Mouse (Mus musculus) embryonic stem cell, embryonic (primary cell): ENCODE measurements around the gene Spink2.
"Not testable (repeated sequence)": the region's sequence is repeated elsewhere in the genome, so short reads cannot be mapped to it uniquely, and the experiment has no call there.

Source experiments
- CTCF ChIA-PET, 4 experiments: fragments of 300-600 bp in 2 of 4; fragments of 350-600 bp in 2 of 4; sonication (Branson Sonifier 250); formaldehyde crosslinking; loops; one replicate each; lab custom pipeline; 2022; ENCODE audit warnings: inconsistent platforms in 2 of 4; lab: Charles Lee
- POLR2A ChIA-PET, 4 experiments: fragments of 300-600 bp in 2 of 4; fragments of 350-600 bp in 2 of 4; sonication (Branson Sonifier 250); formaldehyde crosslinking; loops; one replicate each; lab custom pipeline; 2022; ENCODE audit warnings: antibody characterized with exemption in 4 of 4, inconsistent platforms in 1 of 4; lab: Charles Lee

Spink2 gene

GRCm38 (mm10) chr5:77228986-77229385 is 17.7 kb upstream of the Spink2 start:
- ChIA-PET CTCF (interaction anchor here in 2 of 4 experiments (0.6 to 1.5 kb wide), 3 partner anchors 27 to 51 kb away, joined by 3 to 4 read pairs (median 3); no protein-coding TSS in a partner anchor), POLR2A (interaction anchor here in 2 of 4 experiments (0.7 to 2.2 kb wide), 10 partner anchors 10 to 278 kb away, joined by 3 to 11 read pairs (median 4); partner anchors contain the start of genes Paics (in 1 of the 2), Ppat (in 1 of the 2) and Rest (in 1 of the 2))

GRCm38 (mm10) chr5:77223043-77223975 is 12.0 kb upstream of the Spink2 start:
- CTCF ChIA-PET = interaction anchor here (0.6 to 2.6 kb wide), 56 partner anchors 9 to 1352 kb away, joined by 3 to 27 read pairs (median 4); partner anchors contain the start of gene Arl9 (in 1 of the 4)

GRCm38 (mm10) chr5:77217724-77218123 is 6.5 kb upstream of the Spink2 start:
- POLR2A ChIA-PET = no interaction called here
- CTCF ChIA-PET = interaction anchor here in 2 of 4 experiments (0.5 to 0.8 kb wide), 2 partner anchors 25 to 97 kb away, joined by 3 to 6 read pairs; no protein-coding TSS in a partner anchor

More at GRCm38 (mm10) chr5:77223043-77223975, 12.0 kb upstream of the Spink2 start:
- POLR2A ChIA-PET = interaction anchor here in 3 of 4 experiments (0.6 to 2.0 kb wide), 15 partner anchors 9 to 633 kb away, joined by 3 to 9 read pairs (median 3); partner anchors contain the start of gene Rest (in 1 of the 3)

GRCm38 (mm10) chr5:77217211-77217610 is 5.9 kb upstream of the Spink2 start:
- POLR2A ChIA-PET = no interaction called here
- CTCF ChIA-PET = interaction anchor here in 1 of 4 experiments (0.8 kb wide), 1 partner anchor 24 kb away, joined by 3 read pairs; no protein-coding TSS in a partner anchor

GRCm38 (mm10) chr5:77206134-77206533 is 5.1 kb downstream of the Spink2 start:
- CTCF ChIA-PET = interaction anchor here in 3 of 4 experiments (0.5 to 1.1 kb wide), 5 partner anchors 12 to 521 kb away, joined by 3 to 4 read pairs (median 3); no protein-coding TSS in a partner anchor
- POLR2A ChIA-PET = no interaction called here

GRCm38 (mm10) chr5:77202238-77202637 is 9.0 kb downstream of the Spink2 start:
- ChIA-PET POLR2A (no interaction called here), CTCF (interaction anchor here in 2 of 4 experiments (1.2 to 1.4 kb wide), 3 partner anchors 8 to 32 kb away, joined by 3 to 7 read pairs (median 4); no protein-coding TSS in a partner anchor)

GRCm38 (mm10) chr5:77200695-77201094 is 10.6 kb downstream of the Spink2 start:
- POLR2A ChIA-PET = interaction anchor here in 2 of 4 experiments (0.7 to 2.0 kb wide), 3 partner anchors 13 to 80 kb away, joined by 3 to 5 read pairs (median 3); no protein-coding TSS in a partner anchor
- CTCF ChIA-PET = interaction anchor here in 1 of 4 experiments (1.0 kb wide), 1 partner anchor 112 kb away, joined by 3 read pairs; no protein-coding TSS in a partner anchor

GRCm38 (mm10) chr5:77193951-77194350 is 17.3 kb downstream of the Spink2 start:
- POLR2A ChIA-PET = interaction anchor here in 3 of 4 experiments (0.7 to 1.2 kb wide), 5 partner anchors 21 to 104 kb away, joined by 3 to 5 read pairs (median 3); no protein-coding TSS in a partner anchor
- CTCF ChIA-PET = interaction anchor here (0.5 to 2.6 kb wide), 59 partner anchors 9 to 283 kb away, joined by 3 to 27 read pairs (median 4); partner anchors contain the start of genes Hopx (in 1 of the 4), Spink2 (in 1 of the 4) and Thegl (in 1 of the 4)

GRCm38 (mm10) chr5:77193266-77193665 is 18.0 kb downstream of the Spink2 start:
- ChIA-PET POLR2A (interaction anchor here in 3 of 4 experiments (0.5 to 1.2 kb wide), 7 partner anchors 14 to 762 kb away, joined by 3 to 5 read pairs (median 3); no protein-coding TSS in a partner anchor), CTCF (interaction anchor here (0.5 to 2.6 kb wide), 16 partner anchors 8 to 122 kb away, joined by 3 to 27 read pairs (median 4); partner anchors contain the start of gene Hopx (in 1 of the 4))

GRCm38 (mm10) chr5:77191631-77192030 is 19.6 kb downstream of the Spink2 start:
- ChIA-PET CTCF (no interaction called here), POLR2A (no interaction called here)

GRCm38 (mm10) chr5:77191106-77191505 is 20.2 kb downstream of the Spink2 start:
- ChIA-PET CTCF (interaction anchor here in 1 of 4 experiments (1.1 kb wide), 1 partner anchor 15 kb away, joined by 3 read pairs; no protein-coding TSS in a partner anchor), POLR2A (no interaction called here)

- ChIA-PET POLR2A (interaction anchor here in 2 of 4 experiments (0.6 to 1.0 kb wide), 3 partner anchors 9 to 65 kb away, joined by 3 read pairs; partner anchors contain the start of gene Spink2 (in 1 of the 2)), CTCF (interaction anchor here in 2 of 4 experiments (0.5 to 1.3 kb wide), 3 partner anchors 31 to 35 kb away, joined by 3 to 6 read pairs (median 3); no protein-coding TSS in a partner anchor)
Observed at GRCm38 (mm10) chr5:77188738-77189137, 22.5 kb downstream of the Spink2 start.

GRCm38 (mm10) chr5:77185351-77185750 is 25.9 kb downstream of the Spink2 start:
- CTCF ChIA-PET = interaction anchor here (0.6 to 1.5 kb wide), 6 partner anchors 8 to 763 kb away, joined by 3 to 5 read pairs (median 3); no protein-coding TSS in a partner anchor
- POLR2A ChIA-PET = interaction anchor here in 1 of 4 experiments (0.7 to 0.8 kb wide), 2 partner anchors 42 kb away, joined by 3 read pairs; no protein-coding TSS in a partner anchor

GRCm38 (mm10) chr5:77183876-77184275 is 27.4 kb downstream of the Spink2 start:
- POLR2A ChIA-PET = not testable (repeated sequence)
- CTCF ChIA-PET = interaction anchor here in 1 of 4 experiments (0.6 kb wide), 1 partner anchor 176 kb away, joined by 3 read pairs; no protein-coding TSS in a partner anchor

GRCm38 (mm10) chr5:77183338-77183737 is 27.9 kb downstream of the Spink2 start:
- CTCF ChIA-PET = no interaction called here
- POLR2A ChIA-PET = no interaction called here

GRCm38 (mm10) chr5:77181508-77181907 is 29.8 kb downstream of the Spink2 start:
- ChIA-PET CTCF (interaction anchor here in 3 of 4 experiments (0.6 to 1.1 kb wide), 4 partner anchors 11 to 289 kb away, joined by 3 to 4 read pairs (median 3); no protein-coding TSS in a partner anchor), POLR2A (interaction anchor here in 1 of 4 experiments (1.1 to 1.2 kb wide), 2 partner anchors 15 to 61 kb away, joined by 3 to 4 read pairs; no protein-coding TSS in a partner anchor)

GRCm38 (mm10) chr5:77178976-77179375 is 32.3 kb downstream of the Spink2 start:
- POLR2A ChIA-PET = no interaction called here
- CTCF ChIA-PET = interaction anchor here in 2 of 4 experiments (1.3 to 2.6 kb wide), 3 partner anchors 14 to 44 kb away, joined by 4 to 9 read pairs (median 5); no protein-coding TSS in a partner anchor
